Mouse (Mus musculus) liver, embryonic 16.5 days (tissue): Measurements from ENCODE around the gene Zfp503. TPM values are rescaled to one million over a fixed set of nuclear protein-coding genes. Genes with fewer than 3 reads are reported as not detected.

Experiments
- ATAC-seq: fragments of 200-750 bp; cut with Nextera tagmentation; 2 replicates; pipeline ENCODE4 v1.8.0; 2017; ENCODE audit warnings: low read depth, mild to moderate bottlenecking, moderate number of reproducible peaks, moderate library complexity
- H3K27ac ChIP-seq: fragments of 300-500 bp; sonication (generic); 2 replicates; pipeline ENCODE4 v1.5.1; 2014; ENCODE audit warnings: mild to moderate bottlenecking, low read length
- H3K27me3 ChIP-seq: fragments of 300-500 bp; sonication (generic); 2 replicates; pipeline ENCODE4 v1.6.1; 2014; ENCODE audit warnings: low read depth, low read length, mixed read lengths; ENCODE audit not compliant: control insufficient read depth, insufficient read depth
- H3K36me3 ChIP-seq: fragments of 300-500 bp; sonication (generic); 2 replicates; pipeline ENCODE4 v1.6.1; 2014; ENCODE audit warnings: mild to moderate bottlenecking; ENCODE audit not compliant: control insufficient read depth, insufficient read depth
- H3K4me1 ChIP-seq: fragments of 300-500 bp; sonication (generic); 2 replicates; pipeline ENCODE4 v1.6.1; 2014; ENCODE audit warnings: low read depth, low read length, mixed read lengths; ENCODE audit not compliant: control insufficient read depth
- H3K4me2 ChIP-seq: fragments of 300-500 bp; sonication (generic); 2 replicates; pipeline ENCODE4 v1.6.1; 2014; ENCODE audit warnings: low read depth, low read length, mixed read lengths
- H3K4me3 ChIP-seq: fragments of 300-500 bp; sonication (generic); 2 replicates; pipeline ENCODE4 v1.5.1; 2014; ENCODE audit warnings: low read depth, mild to moderate bottlenecking, low read length
- H3K9ac ChIP-seq: fragments of 300-500 bp; sonication (generic); 2 replicates; pipeline ENCODE4 v1.6.1; 2014; ENCODE audit warnings: low read depth, low read length
- H3K9me3 ChIP-seq: fragments of 300-500 bp; sonication (generic); replicated peaks from 2 replicates; pipeline ENCODE4 v1.6.1; 2016; ENCODE audit warnings: low read length; ENCODE audit not compliant: control insufficient read depth
- WGBS: fragments of 180-500 bp; shearing (Covaris S2); extraction: QIAGEN DNeasy Blood & Tissue Kit; methylation state at CpG from one replicate; pipeline ENCODE4 v1.1.7; 2014; ENCODE audit not compliant: insufficient replicate concordance; 5-methylcytosine and 5-hydroxymethylcytosine counted together
- polyA plus RNA-seq: library from polyadenylated mRNA; unstranded; fragments of >200 nt; fragmentation: Nextera tagmentation; extraction: Ambion mirVana; gene quantifications from 2 replicates; pipeline ENCODE4 v1.2.1, GENCODE M21; 2015

Zfp503 gene
- polyA plus RNA-seq, 1 experiment from 2014 or later: 0.61 TPM

DNA sequence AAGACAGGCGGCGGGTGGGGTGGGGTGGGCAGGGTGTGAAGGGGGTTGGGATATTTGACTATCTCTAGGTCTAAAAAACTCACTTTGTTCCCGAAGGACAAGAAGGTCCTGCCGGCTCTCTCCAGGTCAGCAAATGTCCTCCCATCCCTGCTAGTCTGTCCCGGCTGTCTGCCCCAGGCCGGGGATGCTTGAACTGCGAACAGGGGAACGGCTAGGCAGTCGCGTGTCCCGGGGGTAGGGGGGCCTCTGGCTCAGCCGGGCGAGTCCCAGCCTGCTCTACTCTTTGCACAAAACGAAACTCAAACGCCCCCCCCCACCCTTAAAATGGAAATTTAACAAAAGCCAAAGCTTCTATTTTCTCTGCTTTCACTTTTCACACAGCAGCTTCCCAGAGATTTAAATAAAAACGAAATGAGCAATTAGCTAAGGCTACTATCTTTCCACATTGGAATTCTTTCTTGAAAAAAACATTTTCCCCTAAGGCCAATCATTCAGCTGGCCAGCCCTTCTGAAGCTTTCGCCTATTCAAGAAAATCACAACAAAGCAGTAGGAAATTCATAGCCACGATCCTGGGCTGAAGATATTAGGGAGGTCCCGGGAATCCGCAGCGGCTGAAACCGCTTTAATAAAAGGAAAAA, 6.0 kb downstream of the Zfp503 start:
- Histone ChIP-seq H3K27me3 (peaks cover 74% of the 10 kb centered on the region), H3K9ac (no peak overlapping the region), H3K4me1 (peaks cover 3% of the 10 kb centered on the region), H3K27ac (no peak overlapping the region), H3K4me2 (peak overlapping the region; percentile 39), H3K4me3 (peak overlapping the region; percentile 15; the same call in 1 of the 2 replicates), H3K36me3 (no peaks in the 10 kb centered on the region), H3K9me3 (no peaks in the 10 kb centered on the region)
- 3% methylated on average over 22 of the region's 22 CpGs for WGBS
- no peak for ATAC-seq

DNA sequence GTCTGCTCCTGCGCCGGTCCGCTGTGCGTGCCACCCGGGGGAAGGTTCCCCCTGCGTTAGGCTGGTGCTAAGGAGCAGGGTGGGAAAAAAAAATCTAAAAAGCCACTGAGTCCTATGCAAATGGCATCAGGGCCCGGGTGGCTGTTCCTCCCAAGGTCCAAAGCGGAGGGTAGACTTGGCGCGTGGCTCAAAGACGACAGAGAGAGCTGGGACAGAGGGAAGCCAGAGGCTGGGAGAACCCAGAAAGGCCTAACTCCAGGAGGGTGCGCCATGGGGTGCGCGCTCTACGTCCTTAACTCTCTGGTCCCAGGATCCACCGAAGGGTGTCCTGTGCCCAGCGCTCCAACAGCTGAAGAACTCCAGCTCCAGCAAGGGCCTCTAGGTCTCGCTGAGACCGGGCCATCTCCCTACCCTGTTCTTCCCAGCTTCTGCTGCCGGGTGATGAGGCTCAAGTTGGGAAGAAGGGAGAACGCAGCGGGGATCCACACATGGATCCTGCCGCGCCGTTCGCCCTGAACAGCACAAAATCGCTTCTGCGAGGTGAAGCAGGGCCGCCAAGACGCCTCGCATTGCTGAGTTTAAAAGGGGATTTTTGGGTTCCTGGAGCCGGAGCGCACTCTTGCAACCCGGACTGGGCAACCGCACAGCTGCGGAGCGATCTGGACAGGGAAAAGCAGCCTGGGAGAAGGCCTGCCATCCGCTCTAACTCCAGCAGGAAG, 6.7 kb downstream of the Zfp503 start:
- no peak for ATAC-seq
- H3K27ac ChIP-seq: no peak overlapping the region
- WGBS: 6% methylated on average over 38 of the region's 38 CpGs

GRCm38 (mm10) chr14:21982096-21982591, 7.3 kb downstream of the Zfp503 start:
- Histone ChIP-seq H3K27me3 (peaks cover 62% of the 10 kb centered on the region), H3K27ac (no peak overlapping the region), H3K4me3 (no peak overlapping the region), H3K4me1 (peaks cover 3% of the 10 kb centered on the region), H3K9ac (no peak overlapping the region), H3K36me3 (no peaks in the 10 kb centered on the region), H3K4me2 (no peak overlapping the region), H3K9me3 (no peaks in the 10 kb centered on the region)
- WGBS: 23% methylated on average over 14 of the region's 14 CpGs
- ATAC-seq: no peak

More for the DNA sequence above, 6.7 kb downstream of the Zfp503 start:
- no peak overlapping the region for H3K9ac ChIP-seq
- peak overlapping the region; percentile 15; the same call in 1 of the 2 replicates for H3K4me3 ChIP-seq
- H3K36me3 ChIP-seq: no peaks in the 10 kb centered on the region
- H3K27me3 ChIP-seq: peaks cover 68% of the 10 kb centered on the region
- peak overlapping the region; percentile 39 for H3K4me2 ChIP-seq
- H3K9me3 ChIP-seq: no peaks in the 10 kb centered on the region
- peaks cover 3% of the 10 kb centered on the region for H3K4me1 ChIP-seq

- no peak overlapping the region for H3K4me3 ChIP-seq
- 0 out of 2 replicates have a peak, but pooled peaks have one; percentile 35 for ATAC-seq
- peaks cover 55% of the 10 kb centered on the region for H3K27me3 ChIP-seq
Measured at GRCm38 (mm10) chr14:21981462-21981861, 7.9 kb downstream of the Zfp503 start.

DNA sequence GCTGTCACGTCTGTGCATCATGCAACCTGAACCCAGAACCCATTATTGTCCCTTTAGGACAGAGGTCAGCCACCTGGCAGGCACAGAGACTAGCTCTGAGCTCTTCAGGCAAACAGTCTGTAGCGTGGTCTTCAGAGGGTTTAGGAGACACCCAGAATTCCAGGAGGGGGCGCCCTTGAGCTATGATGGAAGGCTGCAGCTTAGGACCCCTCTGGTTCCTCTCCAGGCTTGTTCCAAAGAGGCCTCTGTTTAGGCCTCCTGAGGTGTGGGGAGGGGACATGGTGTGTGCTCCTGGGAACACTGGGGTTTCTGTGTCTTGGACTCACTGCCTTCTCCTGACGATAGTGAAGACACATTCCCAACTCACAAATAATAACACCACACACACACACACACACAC, 20.4 kb downstream of the Zfp503 start:
- Histone ChIP-seq H3K4me2 (no peak overlapping the region), H3K27ac (no peak overlapping the region), H3K4me1 (no peaks in the 10 kb centered on the region), H3K27me3 (no peaks in the 10 kb centered on the region), H3K36me3 (no peaks in the 10 kb centered on the region), H3K4me3 (no peak overlapping the region), H3K9me3 (no peaks in the 10 kb centered on the region), H3K9ac (no peak overlapping the region)
- 23% methylated on average over 4 of the region's 4 CpGs for WGBS
- no peak for ATAC-seq

More at GRCm38 (mm10) chr14:21981462-21981861, 7.9 kb downstream of the Zfp503 start:
- H3K4me2 ChIP-seq: no peak overlapping the region
- H3K9me3 ChIP-seq: no peaks in the 10 kb centered on the region
- H3K27ac ChIP-seq: no peak overlapping the region
- H3K9ac ChIP-seq: no peak overlapping the region
- WGBS: 2% methylated on average over 22 of the region's 22 CpGs
- H3K4me1 ChIP-seq: peaks cover 3% of the 10 kb centered on the region
- H3K36me3 ChIP-seq: no peaks in the 10 kb centered on the region

DNA sequence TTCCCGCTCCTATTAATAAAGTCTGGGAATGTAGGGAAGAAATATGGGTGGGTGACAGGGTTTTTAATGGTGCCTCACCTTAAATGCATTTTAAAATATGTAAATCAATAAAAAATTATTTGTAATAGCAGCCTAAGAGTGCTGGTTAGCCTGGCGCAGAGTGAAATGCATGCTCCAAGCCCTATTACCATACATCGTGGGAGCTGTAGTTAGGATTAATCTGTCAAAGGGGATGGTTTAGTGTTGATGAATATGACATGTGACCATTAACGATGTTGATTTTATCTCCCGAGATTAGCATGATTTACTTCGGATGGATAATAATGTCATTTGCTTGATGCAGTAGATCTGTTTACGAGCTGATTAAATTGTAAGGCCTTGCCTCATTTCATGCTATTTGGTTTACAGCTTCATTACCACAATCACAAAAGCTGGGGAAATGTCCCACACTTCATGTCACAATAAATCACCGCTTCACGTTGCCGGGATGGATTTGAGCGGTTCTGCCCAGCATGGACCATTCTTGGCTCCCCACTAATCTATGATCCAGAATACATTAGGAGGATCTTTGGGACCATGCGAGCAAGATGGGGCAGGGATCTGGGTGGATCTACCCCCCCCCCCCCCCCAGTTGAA, 21.9 kb downstream of the Zfp503 start:
- Histone ChIP-seq H3K9me3 (no peaks in the 10 kb centered on the region), H3K27me3 (no peaks in the 10 kb centered on the region), H3K27ac (no peak overlapping the region), H3K36me3 (no peaks in the 10 kb centered on the region), H3K4me3 (no peak overlapping the region), H3K4me1 (no peaks in the 10 kb centered on the region), H3K4me2 (no peak overlapping the region), H3K9ac (no peak overlapping the region)
- 65% methylated on average over 12 of the region's 12 CpGs for WGBS
- ATAC-seq: no peak

GRCm38 (mm10) chr14:21966276-21966675, 23.1 kb downstream of the Zfp503 start:
- H3K27me3 ChIP-seq: no peaks in the 10 kb centered on the region
- no peak for ATAC-seq
- H3K27ac ChIP-seq: no peak overlapping the region
- H3K36me3 ChIP-seq: no peaks in the 10 kb centered on the region
- no peaks in the 10 kb centered on the region for H3K9me3 ChIP-seq
- no peak overlapping the region for H3K4me2 ChIP-seq
- H3K4me3 ChIP-seq: no peak overlapping the region
- no peaks in the 10 kb centered on the region for H3K4me1 ChIP-seq
- no peak overlapping the region for H3K9ac ChIP-seq
- whole genome bisulfite sequencing: 27% methylated on average over 4 of the region's 5 CpGs

DNA sequence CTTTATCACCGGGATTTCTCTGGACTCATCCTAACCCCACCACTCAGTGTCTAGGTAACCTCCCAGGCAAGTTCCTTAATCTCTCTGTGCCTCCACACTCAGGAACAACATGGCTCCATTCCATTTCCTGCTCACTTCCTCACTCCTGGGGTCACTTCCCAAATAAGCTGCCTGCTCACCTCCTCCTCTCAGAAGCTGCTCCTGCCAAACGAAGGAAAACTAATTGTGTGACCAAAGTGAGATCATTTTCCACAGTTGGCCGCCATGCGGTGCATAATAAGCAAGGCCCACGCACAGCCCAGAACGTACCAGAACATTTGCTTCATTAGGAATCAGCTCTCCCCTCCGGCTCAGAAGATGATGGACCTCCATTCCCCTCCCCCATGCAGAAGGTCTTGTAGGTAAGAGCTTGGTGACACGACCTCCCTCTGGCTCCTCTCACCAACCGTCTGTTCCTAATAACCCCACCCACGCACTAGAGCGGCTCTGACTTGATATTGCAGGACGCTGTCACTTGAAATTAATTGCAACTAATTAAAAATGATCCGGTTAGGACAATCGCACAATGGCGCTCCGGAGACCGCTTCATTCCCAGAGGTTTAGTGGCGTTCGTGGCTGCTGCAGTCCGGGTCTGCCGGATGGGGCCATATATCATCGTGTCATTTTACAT, 26.9 kb downstream of the Zfp503 start:
- Histone ChIP-seq H3K4me3 (no peak overlapping the region), H3K4me2 (no peak overlapping the region), H3K9ac (no peak overlapping the region), H3K9me3 (no peaks in the 10 kb centered on the region), H3K27me3 (no peaks in the 10 kb centered on the region), H3K36me3 (no peaks in the 10 kb centered on the region), H3K27ac (no peak overlapping the region), H3K4me1 (no peaks in the 10 kb centered on the region)
- ATAC-seq: no peak
- 61% methylated on average over 22 of the region's 22 CpGs for WGBS
